Mouse (Mus musculus) Patski (cell line): Measurements from ENCODE around the gene Bnip3. TPM values are rescaled to one million over a fixed set of nuclear protein-coding genes. Genes with fewer than 3 reads are reported as not detected.

Experiments
- ATAC-seq: fragments of 100-300 bp; one replicate; pipeline ENCODE4 v1.8.0; 2021
- CTCF ChIA-PET: fragments of 350-600 bp; sonication (Branson Sonifier 250); formaldehyde crosslinking; loops from one replicate; lab custom pipeline; 2022; ENCODE audit warnings: inconsistent platforms; lab: Charles Lee
- POLR2A ChIA-PET: fragments of 350-600 bp; sonication (Branson Sonifier 250); formaldehyde crosslinking; loops from one replicate; lab custom pipeline; 2022; ENCODE audit warnings: antibody characterized with exemption, inconsistent platforms; lab: Charles Lee
- DNase-seq: peaks from one replicate; pipeline ENCODE4 v3.0.0-alpha.2; 2011; ENCODE audit warnings: low read depth, low spot score
- H3K27me3 ChIP-seq: fragments of 371-371 bp; one replicate; pipeline ENCODE4 v1.5.1; 2021
- CTCF ChIP-seq: fragments of 100-300 bp; IDR thresholded peaks from one replicate; pipeline ENCODE4 v1.5.1; 2021
- in situ Hi-C: fragments of 300-500 bp; cut with MboI; formaldehyde crosslinking; loops from 3 replicates; pipeline ENCODE4 v1.11.1; 2018; ENCODE audit warnings: low pct_unique_long_range_greater_than_20kb, mixed read lengths
- polyA plus RNA-seq: library from polyadenylated mRNA; unstranded; gene quantifications from one replicate; pipeline ENCODE4 v1.2.3, GENCODE M21; 2021

Bnip3 gene
- polyA plus RNA-seq, 1 experiment from 2014 or later, result 130 TPM

DNA sequence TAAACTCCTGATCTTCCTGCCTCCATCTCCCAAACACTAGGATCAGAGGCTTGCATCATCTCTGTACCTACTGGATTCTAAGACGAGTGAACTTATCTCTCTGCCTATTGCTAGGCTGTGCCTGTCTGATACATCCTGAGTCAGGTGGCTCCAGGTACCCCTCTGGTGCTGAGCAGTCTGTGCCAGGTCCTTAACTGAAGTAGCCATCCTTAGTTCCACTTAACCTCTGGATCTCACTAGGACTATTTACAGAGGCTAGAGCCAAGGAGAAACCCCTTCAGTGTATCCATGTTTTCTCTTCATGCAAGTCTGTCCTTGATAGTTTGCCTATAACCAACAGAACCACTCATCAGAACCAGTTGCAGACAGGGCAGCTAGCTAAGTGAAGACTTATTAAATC lies 2.9 kb downstream of the Bnip3 start:
- no peak for TF ChIP-seq CTCF
- ChIA-PET POLR2A (interaction anchor here (1.0 kb wide), 1 partner anchor 9 kb away, joined by 3 read pairs; no protein-coding TSS in a partner anchor), CTCF (interaction anchor here (1.0 to 3.4 kb wide), 3 partner anchors 9 to 65 kb away, joined by 3 to 10 read pairs (median 6); partner anchors contain the start of gene Ppp2r2d)
- in situ Hi-C loops, result no loop called here
- no peak for DNase-seq
- H3K27me3 ChIP-seq, result no peaks in the 10 kb centered on the region
- no peak for ATAC-seq

DNA sequence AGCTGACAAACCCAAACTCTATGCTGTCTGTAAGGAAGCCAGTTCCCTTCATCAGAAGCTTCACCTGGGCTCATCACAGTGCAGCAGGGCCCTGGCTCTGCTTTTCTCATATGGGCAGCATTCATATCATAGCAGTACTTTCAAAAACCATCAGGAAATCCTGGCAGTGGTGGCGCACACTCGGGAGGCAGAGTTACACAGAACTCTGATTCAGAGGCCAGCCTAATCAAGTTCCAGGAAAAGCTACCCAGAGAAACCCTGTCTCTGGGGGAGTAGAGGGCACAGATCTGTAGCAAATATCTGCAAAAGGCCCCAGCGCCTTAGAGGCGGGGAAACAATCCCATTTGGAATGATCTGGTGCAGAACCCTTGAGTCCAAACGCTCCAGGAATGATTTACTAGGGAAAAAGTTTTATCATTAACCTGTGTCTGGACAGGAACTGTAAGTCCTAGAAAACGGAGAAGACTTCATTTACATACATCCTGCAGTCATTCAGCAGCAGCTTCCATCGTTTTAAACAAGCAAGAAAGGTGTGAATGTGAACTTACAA lies 5.4 kb downstream of the Bnip3 start:
- ChIA-PET POLR2A (no interaction called here), CTCF (interaction anchor here (1.2 kb wide), 1 partner anchor 20 kb away, joined by 6 read pairs; no protein-coding TSS in a partner anchor)
- TF ChIP-seq CTCF, result no peak
- in situ Hi-C loops, result no loop called here
- no peak for DNase-seq
- H3K27me3 ChIP-seq, result no peaks in the 10 kb centered on the region
- ATAC-seq, result peak; percentile 41

DNA sequence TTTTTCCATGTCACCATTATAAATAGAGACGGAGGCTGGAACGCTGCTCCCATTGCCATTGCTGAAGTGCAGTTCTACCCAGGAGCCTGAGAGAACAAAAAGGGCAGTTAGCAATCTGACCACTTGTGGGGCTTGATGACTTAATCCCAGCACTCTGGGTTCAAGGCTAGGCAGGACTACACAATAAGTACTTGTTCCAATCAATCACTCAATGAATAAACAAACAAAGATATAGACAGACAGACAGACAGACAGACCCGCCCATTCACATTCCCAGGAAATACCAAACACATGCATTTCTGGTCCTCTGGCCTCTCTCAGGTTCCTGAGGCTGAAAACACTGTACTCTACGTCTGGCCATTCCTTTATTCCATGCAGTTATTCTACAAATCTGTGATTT lies 10.6 kb downstream of the Bnip3 start:
- in situ Hi-C loops, result no loop called here

DNA sequence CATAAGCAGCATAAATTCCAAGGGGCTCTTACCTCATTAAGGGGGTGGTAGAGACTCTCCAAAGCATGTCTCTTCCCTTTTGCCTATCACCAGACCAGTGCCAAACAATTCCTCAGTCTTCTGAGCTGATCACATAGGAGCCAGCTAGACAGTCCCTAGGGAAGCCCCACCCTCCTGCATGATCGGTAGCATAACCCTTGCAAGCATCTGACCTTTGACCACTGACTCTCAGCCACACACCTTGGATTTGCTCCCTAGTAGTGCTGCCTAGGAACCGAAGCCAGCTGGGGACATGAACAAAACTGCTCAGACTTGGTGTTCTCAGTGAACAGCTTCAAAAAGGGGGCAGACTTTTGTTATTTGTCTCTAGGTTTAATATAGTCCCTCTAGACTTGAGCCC lies 11.2 kb downstream of the Bnip3 start:
- ChIA-PET POLR2A (interaction anchor here (0.9 kb wide), 1 partner anchor 8 kb away, joined by 3 read pairs; no protein-coding TSS in a partner anchor), CTCF (interaction anchor here (1.1 to 1.6 kb wide), 2 partner anchors 8 to 57 kb away, joined by 3 to 6 read pairs; no protein-coding TSS in a partner anchor)
- DNase-seq, result no peak
- H3K27me3 ChIP-seq, result no peaks in the 10 kb centered on the region
- no peak for TF ChIP-seq CTCF
- in situ Hi-C loops, result no loop called here
- no peak for ATAC-seq

More for the DNA sequence above, 10.6 kb downstream of the Bnip3 start:
- no peaks in the 10 kb centered on the region for H3K27me3 ChIP-seq
- POLR2A ChIA-PET, result no interaction called here
- DNase-seq (no peak), ATAC-seq (no peak)
- CTCF ChIA-PET, result no interaction called here
- no peak for TF ChIP-seq CTCF

DNA sequence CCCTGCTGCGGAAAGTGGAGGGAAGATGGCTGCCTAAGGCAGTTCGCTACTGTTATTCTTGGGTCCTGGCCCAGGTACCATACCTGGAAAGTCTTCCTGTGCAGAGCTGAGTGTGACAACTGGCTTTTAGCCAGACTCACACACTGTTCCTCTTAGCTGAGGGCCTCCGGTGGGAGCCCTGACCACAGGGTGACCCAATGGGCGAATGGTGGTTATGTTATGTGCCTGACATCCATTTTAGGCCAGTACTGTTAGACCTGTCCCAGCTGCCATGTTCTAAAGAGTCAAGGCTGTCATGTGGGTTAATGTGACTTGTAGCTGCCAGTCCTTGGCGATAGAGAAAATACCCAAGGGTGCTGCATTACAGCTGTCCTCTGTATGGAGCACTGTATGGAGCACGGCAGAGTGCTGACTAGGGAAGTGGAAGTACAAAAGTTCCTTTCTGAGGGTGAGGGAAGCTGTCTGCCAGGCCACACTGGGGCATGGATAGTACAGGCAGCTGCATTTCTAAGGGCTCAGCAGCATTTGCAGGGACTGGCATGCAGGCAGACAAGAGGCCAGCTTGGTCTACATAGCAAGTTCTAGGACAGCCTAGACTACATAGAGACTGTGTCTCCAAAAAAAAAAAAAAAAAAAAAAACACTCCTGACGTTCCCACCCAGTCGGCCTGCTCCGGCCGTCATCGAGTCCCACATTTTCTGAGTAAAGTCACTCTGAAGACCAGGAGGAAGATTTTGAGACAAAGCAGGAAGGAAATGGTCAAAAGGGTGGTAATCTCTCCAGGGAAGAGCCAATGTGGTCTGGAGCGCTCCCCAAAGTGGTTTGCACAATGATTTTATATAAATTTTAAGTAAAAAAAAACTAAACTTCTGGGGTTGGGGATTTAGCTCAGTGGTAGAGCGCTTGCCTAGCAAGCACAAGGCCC lies 23.7 kb downstream of the Bnip3 start:
- in situ Hi-C loops, result no loop called here
- ATAC-seq, result no peak
- no peak for DNase-seq
- H3K27me3 ChIP-seq, result no peaks in the 10 kb centered on the region
- ChIA-PET CTCF (interaction anchor here (1.2 to 1.9 kb wide), 3 partner anchors 12 to 45 kb away, joined by 3 to 4 read pairs (median 3); no protein-coding TSS in a partner anchor), POLR2A (no interaction called here)
- no peak for TF ChIP-seq CTCF

DNA sequence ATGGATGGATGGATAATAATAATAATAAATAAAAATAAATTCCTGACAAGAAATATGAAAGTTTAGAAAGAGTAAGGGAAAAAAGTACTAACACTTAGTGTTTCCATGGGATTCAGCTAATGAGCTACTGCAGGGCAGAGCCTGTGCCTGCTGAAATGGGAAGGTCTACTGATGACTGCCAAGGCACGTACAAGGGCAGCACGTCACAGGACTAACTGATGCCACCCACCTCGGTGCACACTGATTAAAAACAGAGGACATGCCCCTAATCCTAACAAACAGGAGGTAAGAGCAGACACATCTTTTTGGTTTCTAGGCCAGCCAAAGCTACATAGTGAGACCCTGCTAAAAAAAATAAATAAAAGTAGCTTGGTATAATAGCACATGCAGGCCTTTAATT lies 25.6 kb downstream of the Bnip3 start:
- CTCF ChIA-PET, result interaction anchor here (1.3 kb wide), 1 partner anchor 40 kb away, joined by 3 read pairs; no protein-coding TSS in a partner anchor
- no peaks in the 10 kb centered on the region for H3K27me3 ChIP-seq
- POLR2A ChIA-PET, result no interaction called here
- no peak for ATAC-seq
- in situ Hi-C loops, result no loop called here
- DNase-seq, result no peak
- TF ChIP-seq CTCF, result no peak

DNA sequence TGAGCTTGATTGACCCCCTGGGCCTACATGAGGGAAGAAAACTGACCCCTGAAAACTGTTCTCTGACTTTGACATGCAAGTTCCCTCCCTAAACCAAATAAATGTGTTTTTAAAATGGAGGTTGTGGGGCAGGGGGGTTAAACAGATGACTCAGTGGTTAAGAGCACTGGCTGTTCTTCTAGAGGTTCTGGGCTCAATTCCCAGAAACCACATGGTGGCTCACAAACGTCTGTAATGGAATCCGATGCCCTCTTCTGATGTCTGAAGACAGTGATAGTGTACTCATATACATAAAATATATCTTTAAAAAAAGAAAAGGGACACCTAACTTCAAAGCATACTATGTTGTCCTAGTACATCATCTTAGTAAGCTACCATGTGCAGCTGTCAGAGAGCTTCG lies 34.3 kb downstream of the Bnip3 start:
- no peak for ATAC-seq
- POLR2A ChIA-PET, result no interaction called here
- no peak for TF ChIP-seq CTCF

DNA sequence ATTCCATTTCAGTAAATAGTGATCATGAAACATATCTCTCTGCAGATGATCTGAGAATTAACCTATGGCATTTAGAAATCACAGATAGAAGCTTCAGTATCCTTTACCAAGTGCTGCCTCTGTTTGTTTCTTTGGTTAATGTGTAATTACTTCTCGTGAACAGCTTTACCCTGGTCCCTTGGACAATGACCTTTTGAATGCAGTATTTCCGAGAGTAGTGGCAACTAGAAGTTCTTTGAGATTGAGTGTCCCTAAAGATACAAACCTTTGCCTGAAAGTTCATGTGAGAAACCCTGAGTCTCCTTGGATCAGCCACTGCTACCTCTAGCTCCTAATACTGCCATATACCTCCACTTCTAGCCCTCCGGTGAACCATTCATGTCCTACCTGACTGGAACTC lies 36.4 kb downstream of the Bnip3 start:
- in situ Hi-C loops, result no loop called here
- ChIA-PET CTCF (interaction anchor here (1.4 to 2.0 kb wide), 4 partner anchors 8 to 18 kb away, joined by 3 to 5 read pairs (median 4); no protein-coding TSS in a partner anchor), POLR2A (no interaction called here)
- ATAC-seq (no peak), DNase-seq (no peak)
- no peak for TF ChIP-seq CTCF
- H3K27me3 ChIP-seq, result no peaks in the 10 kb centered on the region

More for the DNA sequence above, 34.3 kb downstream of the Bnip3 start:
- no peak for DNase-seq
- CTCF ChIA-PET, result interaction anchor here (0.9 to 2.5 kb wide), 4 partner anchors 11 to 27 kb away, joined by 3 to 6 read pairs (median 4); no protein-coding TSS in a partner anchor
- in situ Hi-C loops, result no loop called here
- no peaks in the 10 kb centered on the region for H3K27me3 ChIP-seq

DNA sequence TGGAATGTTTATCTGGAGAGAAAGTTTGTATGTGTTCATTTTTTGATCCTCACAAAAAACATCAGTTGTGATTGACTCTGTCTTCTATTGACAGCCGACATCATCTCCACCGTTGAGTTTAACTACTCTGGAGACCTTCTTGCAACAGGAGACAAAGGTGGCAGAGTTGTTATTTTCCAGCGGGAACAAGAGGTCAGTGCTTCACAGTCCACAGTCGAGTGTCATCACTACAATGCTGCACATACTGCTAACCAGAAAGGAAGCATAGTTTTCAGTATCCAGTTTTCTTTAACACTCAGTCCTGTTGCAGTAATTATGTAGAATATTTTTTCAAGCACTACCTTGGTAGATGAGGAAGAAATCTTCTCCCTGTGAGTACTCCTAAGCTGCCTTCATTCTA lies 41.0 kb downstream of the Bnip3 start:
- CTCF ChIA-PET, result no interaction called here
- ATAC-seq, result no peak
- in situ Hi-C loops, result no loop called here
- POLR2A ChIA-PET, result no interaction called here
- no peak for DNase-seq
- H3K27me3 ChIP-seq, result no peaks in the 10 kb centered on the region
- no peak for TF ChIP-seq CTCF

DNA sequence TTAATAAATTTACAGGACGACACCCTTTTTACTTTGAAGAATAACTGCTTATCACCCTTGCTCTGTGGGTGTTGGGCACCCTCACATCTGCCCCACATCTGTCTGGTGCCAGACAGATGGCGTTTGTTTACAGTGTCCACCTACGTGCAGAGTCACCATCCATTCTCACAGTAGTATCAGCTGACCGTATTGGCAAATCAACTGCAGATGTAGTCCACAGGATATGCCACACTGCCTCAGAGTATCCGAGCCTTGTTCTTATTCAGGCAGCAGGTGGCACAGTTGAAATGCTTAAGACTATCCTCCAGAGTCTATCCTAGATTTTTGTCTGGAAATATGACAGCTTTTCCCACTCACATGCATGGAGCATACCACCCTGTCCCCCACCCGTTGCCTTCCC lies 42.0 kb downstream of the Bnip3 start:
- CTCF ChIA-PET, result interaction anchor here (1.1 kb wide), 1 partner anchor 10 kb away, joined by 3 read pairs; no protein-coding TSS in a partner anchor
- H3K27me3 ChIP-seq, result no peaks in the 10 kb centered on the region
- ATAC-seq (no peak), DNase-seq (no peak)
- POLR2A ChIA-PET, result no interaction called here
- in situ Hi-C loops, result no loop called here
- no peak for TF ChIP-seq CTCF
